Mouse (Mus musculus) monocyte, adult 2 months (primary cell): ENCODE measurements around the gene Sdsl.

Experiments used
- DNase-seq, 2 experiments: peaks; one replicate each; pipeline ENCODE4 v3.0.0; 2022; ENCODE audit warnings: low spot score in 2 of 2, low read depth in 1 of 2

The Sdsl gene

DNA sequence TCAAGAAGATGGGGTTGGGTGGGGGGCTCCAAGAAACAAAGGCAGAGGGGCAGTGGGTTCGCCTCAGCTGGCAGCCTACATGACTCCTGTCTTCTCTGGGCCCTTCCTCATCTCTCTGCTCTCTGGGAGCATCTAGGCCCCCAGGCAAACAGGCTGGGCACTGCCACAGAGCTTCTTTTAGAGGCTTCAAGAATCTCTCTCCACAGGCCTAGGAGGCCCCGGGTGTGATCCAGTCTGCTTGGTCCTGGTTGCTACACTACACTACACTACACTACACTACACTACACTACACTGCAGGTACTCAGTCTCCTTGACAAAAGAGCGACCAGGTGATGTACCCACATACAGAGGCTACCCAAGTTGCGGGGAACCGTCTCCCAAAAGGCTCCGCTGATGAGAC is 42.9 kb downstream of the Sdsl start:
- no peak for DNase-seq

DNA sequence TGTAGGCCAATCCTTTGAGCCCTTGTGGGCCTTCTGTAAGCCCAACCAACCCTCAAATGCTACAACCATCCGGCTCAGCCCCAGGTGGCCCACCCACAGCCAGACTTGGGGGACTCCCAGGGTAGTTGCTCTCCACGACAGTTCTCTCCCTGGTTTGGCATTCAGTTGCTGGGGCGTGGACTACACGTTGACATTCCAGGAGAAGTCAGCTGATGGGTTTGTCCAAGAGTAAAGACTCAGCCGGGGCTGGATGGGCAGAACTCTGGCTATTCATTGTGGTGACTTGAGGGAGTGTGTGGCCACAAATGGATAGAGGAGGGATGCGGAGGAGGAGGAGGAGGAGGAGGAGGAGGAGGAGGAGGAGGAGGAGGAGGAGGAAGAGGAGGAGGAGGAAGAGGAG is 43.6 kb downstream of the Sdsl start:
- no peak for DNase-seq

DNA sequence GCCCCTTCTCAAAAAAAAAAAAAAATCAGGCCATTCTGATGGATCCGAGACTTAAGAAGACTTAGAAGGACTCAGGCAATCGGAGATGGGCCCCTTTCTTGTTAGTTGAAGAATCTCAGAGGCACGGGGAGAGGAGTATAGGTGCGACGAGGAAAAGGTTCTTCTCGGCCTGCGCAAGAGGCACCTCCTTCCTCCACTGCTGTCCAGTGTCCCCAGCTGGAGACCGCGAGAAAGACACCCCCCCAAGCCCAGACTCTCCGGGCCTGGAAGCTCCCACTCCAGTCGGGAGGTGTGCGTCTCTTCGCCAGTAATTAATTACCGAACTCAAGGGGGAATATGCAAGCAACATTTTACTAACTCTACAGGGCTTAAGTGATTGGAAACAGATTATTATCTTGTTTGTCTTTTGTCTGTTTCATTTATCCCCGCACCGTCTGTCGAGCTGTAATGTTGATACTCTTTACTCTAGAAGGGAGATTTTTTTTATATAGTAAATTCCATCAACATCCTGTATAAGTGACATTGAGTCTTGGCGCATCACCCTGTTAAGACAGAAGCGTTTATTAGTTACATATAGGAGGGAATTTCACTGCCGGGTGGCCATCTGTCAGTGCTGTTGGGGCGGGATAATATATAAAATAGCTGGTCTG is 44.3 kb downstream of the Sdsl start:
- DNase-seq: no peak

DNA sequence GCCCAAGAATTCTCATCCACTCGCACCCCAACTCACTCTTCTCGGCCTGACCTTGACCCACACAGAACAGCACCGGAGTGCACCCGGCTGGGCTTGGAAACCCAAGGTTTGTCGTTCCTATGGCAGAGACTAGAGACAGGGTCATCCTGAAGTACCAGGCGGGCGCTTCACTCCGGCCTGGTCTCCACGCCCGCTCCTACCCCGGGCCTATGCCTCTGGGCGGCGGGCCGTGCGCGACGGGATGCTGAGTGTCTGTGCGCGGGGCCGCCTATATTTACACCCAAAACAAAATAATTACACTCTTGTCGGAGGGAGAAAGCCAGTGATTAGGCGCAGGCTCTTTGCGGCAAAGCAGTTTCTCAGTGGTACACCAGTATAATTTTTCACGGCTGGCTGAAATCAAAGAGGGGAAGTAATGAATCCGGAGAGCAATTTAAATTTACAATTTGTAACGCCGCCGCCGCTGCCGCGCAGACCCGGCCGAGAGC is 45.1 kb downstream of the Sdsl start:
- DNase-seq: no peak

DNA sequence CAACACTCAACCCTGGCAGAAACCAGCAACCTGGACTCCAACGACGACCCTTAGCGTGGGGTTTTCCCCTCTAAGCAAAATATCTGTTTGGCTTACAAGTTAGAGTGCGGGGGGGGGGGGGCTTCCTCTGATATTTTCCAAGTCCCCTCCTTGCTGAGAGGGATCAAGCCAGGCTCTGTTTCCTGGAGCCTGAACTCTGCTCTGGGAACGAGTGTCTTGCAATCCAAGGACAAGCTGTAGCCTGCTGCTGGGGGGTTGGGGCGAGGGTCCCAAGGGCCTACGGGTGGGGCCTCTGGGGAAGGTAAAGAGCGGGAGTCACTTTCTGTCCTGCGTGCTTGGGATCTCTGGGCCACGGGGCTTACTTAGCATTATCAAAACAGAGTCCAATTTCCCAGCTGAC is 46.0 kb downstream of the Sdsl start:
- DNase-seq: no peak

DNA sequence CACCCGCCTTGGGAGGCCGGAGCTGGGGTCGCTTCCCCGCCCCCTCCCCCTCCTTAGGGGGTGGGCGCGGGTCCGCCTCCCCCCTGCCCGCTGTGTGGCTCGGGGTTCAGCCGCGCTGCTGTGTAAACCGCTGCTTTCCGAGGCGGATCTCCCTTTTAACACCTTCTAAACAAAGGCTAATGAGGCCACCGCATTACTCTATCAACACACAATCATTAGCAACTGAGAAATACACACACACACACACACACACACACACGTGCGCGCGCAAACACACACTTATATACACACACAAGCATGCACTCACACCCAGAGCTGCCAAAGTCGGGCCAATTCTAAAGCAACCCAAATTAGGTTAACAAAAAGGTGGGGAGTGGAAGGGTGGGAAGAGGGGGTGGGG is 46.9 kb downstream of the Sdsl start:
- DNase-seq: no peak

DNA sequence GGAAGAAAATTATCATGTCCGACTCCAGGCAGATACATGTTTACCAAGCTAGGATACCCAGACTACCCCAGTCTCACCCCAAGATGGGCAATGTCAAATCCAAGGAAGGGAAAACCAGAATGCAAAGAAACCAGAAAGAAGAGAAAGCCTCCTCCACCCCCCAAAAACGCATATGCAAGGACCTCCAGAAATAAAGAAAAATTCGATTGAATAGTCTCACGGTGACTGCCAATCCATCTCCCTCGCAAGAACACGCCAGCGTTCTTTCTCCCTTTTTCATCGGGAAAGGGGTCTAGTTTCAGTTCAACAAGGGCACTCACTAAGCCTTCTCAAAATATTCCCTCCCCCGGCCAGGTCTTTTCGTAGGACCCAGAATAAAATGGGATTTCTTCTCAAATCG is 48.0 kb downstream of the Sdsl start:
- DNase-seq: no peak

DNA sequence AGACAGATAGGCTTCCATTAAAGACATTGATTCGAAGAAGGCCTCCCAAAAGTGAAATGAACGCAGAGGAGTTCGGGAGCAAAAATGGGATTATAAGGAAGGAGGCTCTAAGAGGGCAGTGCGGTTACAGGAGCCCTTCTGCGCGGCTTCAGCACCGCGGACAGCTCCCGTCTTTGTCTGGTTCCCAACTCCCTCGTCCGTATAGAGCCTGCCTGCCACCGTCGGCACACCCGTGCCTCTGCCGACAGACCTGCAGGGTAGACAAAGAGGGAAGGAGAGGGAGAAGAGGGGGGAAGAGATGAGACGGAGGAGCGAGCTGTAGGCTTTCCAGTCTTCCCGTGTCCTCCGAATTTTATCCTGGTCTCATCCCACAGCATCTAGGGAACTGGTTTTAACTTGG is 48.6 kb downstream of the Sdsl start:
- DNase-seq: no peak

DNA sequence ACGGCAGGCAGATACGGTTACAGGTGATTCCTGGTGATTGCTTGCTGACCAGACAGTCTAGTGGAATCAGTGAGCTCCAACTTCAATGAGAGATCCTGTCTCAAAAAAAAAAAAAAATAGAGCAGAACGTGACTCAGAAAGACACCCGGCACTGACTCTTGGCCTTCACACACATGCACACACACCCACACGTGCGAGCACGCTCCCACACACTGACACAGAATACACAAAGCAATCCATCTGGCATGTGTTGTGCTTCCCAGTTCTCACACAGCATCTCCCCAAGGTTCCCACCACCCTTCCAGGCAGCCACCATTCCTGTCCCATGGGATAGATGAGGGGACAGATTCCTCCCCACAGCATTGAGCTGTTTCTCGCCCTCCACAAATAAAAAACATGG is 52.5 kb downstream of the Sdsl start:
- DNase-seq: no peak

DNA sequence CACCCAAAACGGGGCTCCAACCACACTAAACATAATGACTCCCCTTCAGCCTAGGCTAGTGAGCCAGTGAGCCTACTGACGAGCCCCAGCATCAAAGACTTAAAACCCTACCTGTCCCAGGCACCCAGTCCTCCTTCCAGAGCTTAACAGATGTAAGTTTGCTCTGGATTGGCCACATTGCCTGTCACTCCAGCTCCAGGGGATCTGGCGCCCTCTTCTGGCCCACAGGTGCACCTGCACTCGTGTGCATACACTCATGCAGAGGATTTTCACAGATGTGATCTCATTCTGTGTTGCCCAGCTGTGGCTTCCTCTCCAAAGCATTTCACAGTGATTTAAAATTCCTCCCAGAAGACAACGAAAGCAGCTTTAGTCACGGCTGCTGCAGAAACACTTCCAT is 59.2 kb downstream of the Sdsl start:
- DNase-seq: no peak

DNA sequence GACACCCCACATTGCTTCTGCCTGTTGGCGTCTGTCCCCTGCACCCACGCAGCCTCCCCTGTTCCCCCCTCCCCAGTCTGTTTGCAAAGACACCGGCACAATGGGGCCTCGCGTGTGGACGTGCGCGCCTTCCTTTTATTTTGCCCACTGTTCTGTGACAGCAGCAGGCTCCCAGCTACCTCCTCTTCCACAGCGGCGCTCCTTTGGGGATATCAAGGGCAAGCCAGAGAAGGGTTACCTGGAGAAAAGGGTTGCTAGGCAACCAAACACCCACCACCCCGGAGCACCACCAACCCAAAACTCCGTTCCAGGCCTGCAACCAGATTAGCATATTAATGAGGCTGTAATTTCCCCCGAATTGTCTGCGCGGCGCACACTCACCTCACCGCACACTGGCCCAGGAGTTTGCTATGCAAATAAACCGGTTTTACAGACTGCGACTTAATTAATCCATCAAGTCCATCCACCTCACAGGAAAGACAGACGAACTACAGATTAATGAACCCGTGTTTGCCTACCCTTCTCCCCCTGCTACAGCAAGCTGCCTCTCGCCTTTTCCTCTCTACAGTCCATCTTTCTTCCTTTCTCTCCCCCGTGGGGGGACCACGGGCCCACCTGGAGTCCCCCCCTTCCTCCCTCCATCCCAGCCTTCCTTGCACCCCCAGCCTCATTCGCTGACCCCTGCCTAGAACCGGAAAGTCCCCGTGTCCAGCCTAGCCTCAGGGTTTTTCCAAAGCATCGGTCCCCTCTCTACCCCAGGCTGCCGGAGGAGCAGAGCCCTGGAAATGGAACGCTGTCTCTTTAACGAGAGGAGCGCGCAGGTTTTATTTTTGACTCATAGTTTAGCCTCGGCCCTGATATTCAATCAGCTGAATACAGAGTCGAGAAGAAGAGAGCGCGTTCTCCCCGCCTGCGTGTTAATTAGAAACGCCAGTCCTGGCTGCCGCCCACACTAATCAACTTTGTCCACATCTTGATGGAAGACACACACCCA is 62.9 kb downstream of the Sdsl start:
- no peak for DNase-seq

DNA sequence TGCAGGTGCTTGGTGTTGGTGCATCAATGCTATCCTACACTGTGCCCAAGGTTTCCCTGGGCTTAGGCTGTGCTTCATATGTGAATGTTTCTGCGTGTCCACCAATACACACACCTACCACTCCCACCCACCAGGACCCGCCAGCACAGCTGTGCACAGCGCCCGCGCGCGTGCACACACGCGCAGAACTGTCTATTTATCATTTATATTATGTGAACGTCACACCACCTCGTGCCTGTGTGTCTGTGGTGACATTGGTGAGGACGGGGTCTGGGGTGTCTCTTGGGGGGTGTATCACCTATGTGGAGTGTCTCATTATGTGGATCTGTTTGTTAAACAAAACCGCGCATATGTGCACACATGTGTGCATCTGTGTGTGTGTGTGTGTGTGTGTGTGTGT is 63.7 kb downstream of the Sdsl start:
- no peak for DNase-seq
